Comparison of ENCODE assay signal across 21 mouse cellular contexts in genomic region chr1:170698771-170699170, GRCm38 (mm10). TPM values are rescaled to one million over a fixed set of nuclear protein-coding genes. Genes with fewer than 3 reads are reported as not detected.
A peak's percentile ranks its signal among the peaks of the same experiment; 100 is the strongest.
DNase-seq lines count a peak whose midpoint lies in the region; ATAC-seq and TF ChIP-seq lines count a peak whose summit lies in the region.
"Had no signal": no experiment of that assay in that cellular context is flagged by ENCODE, and none has a peak within 500 bp of the region (broad histone marks: within the 10 kb centered on the region; RNA-seq: fewer than 3 reads in every experiment).

No protein-coding gene starts in this region.

- peaks cover 14% of the 10 kb centered on the region; the same call in 1 of the 2 replicates for H3K4me1 ChIP-seq in forebrain, embryonic 10.5 days
- no peaks in the 10 kb centered on the region for H3K4me1 ChIP-seq in forebrain, embryonic 12.5 days
- H3K4me1 ChIP-seq in limb, embryonic 13.5 days, result peaks cover 44% of the 10 kb centered on the region
- H3K4me1 ChIP-seq in limb, embryonic 10.5 days, result peaks cover 19% of the 10 kb centered on the region
- peaks cover 3% of the 10 kb centered on the region; the same call in 1 of the 2 replicates for H3K4me1 ChIP-seq in lung, postnatal 0 days (ENCODE audit: insufficient read depth, low read depth, low read length)
- no peaks in the 10 kb centered on the region for H3K4me1 ChIP-seq in stomach, postnatal 0 days (replicated peaks; ENCODE audit: control insufficient read depth, insufficient read depth)
- H3K4me1 ChIP-seq: hindbrain, embryonic 12.5 days had no signal

- H3K9ac ChIP-seq in forebrain, embryonic 12.5 days, result no peak overlapping the region
- no peak overlapping the region for H3K9ac ChIP-seq in limb, embryonic 13.5 days
- H3K9ac ChIP-seq in lung, postnatal 0 days (replicated peaks; ENCODE audit: low read depth), result no peak overlapping the region
- no peak overlapping the region for H3K9ac ChIP-seq in stomach, postnatal 0 days (ENCODE audit: low read length)
- H3K9ac ChIP-seq: embryonic facial prominence, embryonic 12.5 days; heart, embryonic 12.5 days; hindbrain, embryonic 12.5 days had no signal

- no peak overlapping the region for H3K4me3 ChIP-seq in forebrain, embryonic 10.5 days
- H3K4me3 ChIP-seq in forebrain, embryonic 12.5 days (replicated peaks), result no peak overlapping the region
- no peak overlapping the region for H3K4me3 ChIP-seq in limb, embryonic 13.5 days
- H3K4me3 ChIP-seq in limb, embryonic 10.5 days, result no peak overlapping the region
- H3K4me3 ChIP-seq in lung, postnatal 0 days (ENCODE audit: low read depth, low read length), result no peak overlapping the region
- H3K4me3 ChIP-seq in stomach, postnatal 0 days (ENCODE audit: low read depth, low read length), result no peak overlapping the region
- H3K4me3 ChIP-seq: embryonic facial prominence, embryonic 12.5 days; heart, adult 2 months; heart, embryonic 12.5 days; hindbrain, embryonic 12.5 days had no signal

- 0 out of 2 replicates have a peak overlapping the region, but pooled peaks have one; percentile 20 for H3K27ac ChIP-seq in forebrain, embryonic 10.5 days
- no peak overlapping the region for H3K27ac ChIP-seq in forebrain, embryonic 12.5 days
- H3K27ac ChIP-seq in limb, embryonic 13.5 days, result peak overlapping the region; percentile 4; the same call in 1 of the 2 replicates
- H3K27ac ChIP-seq in limb, embryonic 10.5 days, result no peak overlapping the region
- peak overlapping the region; percentile 8; the same call in 1 of the 2 replicates for H3K27ac ChIP-seq in lung, postnatal 0 days (ENCODE audit: low read length)
- peak overlapping the region; percentile 65 for H3K27ac ChIP-seq in stomach, postnatal 0 days (replicated peaks)
- H3K27ac ChIP-seq: embryonic facial prominence, embryonic 12.5 days; heart, adult 2 months; hindbrain, embryonic 12.5 days had no signal

- 87% methylated on average over 3 of the region's 3 CpGs for WGBS in forebrain, embryonic 10.5 days
- WGBS in forebrain, embryonic 12.5 days, result 75% methylated on average over 3 of the region's 3 CpGs
- WGBS in limb, embryonic 13.5 days, result 69% methylated on average over 3 of the region's 3 CpGs
- 86% methylated on average over 3 of the region's 3 CpGs for WGBS in limb, embryonic 10.5 days
- 41% methylated on average over 3 of the region's 3 CpGs for WGBS in lung, postnatal 0 days
- WGBS in stomach, postnatal 0 days, result 59% methylated on average over 3 of the region's 3 CpGs

- no peak for TF ChIP-seq CTCF in lung, postnatal 0 days (IDR thresholded peaks at IDR 0.05)
- TF ChIP-seq CTCF in stomach, postnatal 0 days (IDR thresholded peaks at IDR 0.05; ENCODE audit: low read depth), result no peak

- no peaks in the 10 kb centered on the region for H3K36me3 ChIP-seq in forebrain, embryonic 10.5 days (replicated peaks)
- no peaks in the 10 kb centered on the region for H3K36me3 ChIP-seq in forebrain, embryonic 12.5 days (replicated peaks)
- H3K36me3 ChIP-seq in limb, embryonic 13.5 days, result no peaks in the 10 kb centered on the region
- H3K36me3 ChIP-seq in limb, embryonic 10.5 days, result no peaks in the 10 kb centered on the region
- no peaks in the 10 kb centered on the region for H3K36me3 ChIP-seq in lung, postnatal 0 days (ENCODE audit: insufficient read depth, low read length)
- no peaks in the 10 kb centered on the region for H3K36me3 ChIP-seq in stomach, postnatal 0 days (ENCODE audit: control insufficient read depth, insufficient read depth, low read length)
- H3K36me3 ChIP-seq: embryonic facial prominence, embryonic 12.5 days; G1E; heart, embryonic 12.5 days; hindbrain, embryonic 12.5 days had no signal

- DNase-seq in forebrain, embryonic 10.5 days (ENCODE audit: extremely low spot score, low spot score), result no peak
- no peak for DNase-seq in limb, embryonic 10.5 days (ENCODE audit: low spot score)
- DNase-seq in lung, postnatal 0 days (ENCODE audit: low spot score), result peak; percentile 26
- DNase-seq in lung, postnatal 14 days, result no peak
- no peak for DNase-seq in stomach, postnatal 0 days (ENCODE audit: low spot score)
- DNase-seq in testis, postnatal 14 days (ENCODE audit: low spot score), result no peak
- DNase-seq: adrenal gland, postnatal 14 days; B cell, adult 2 months; cerebellum, adult 11-12 months; cerebellum, adult 9-10 months; cerebellum, postnatal 25 days; heart, adult 2 months had no signal

- H3K27me3 ChIP-seq in forebrain, embryonic 10.5 days (ENCODE audit: poor library complexity, severe bottlenecking), result no peaks in the 10 kb centered on the region
- H3K27me3 ChIP-seq in forebrain, embryonic 12.5 days, result no peaks in the 10 kb centered on the region
- no peaks in the 10 kb centered on the region for H3K27me3 ChIP-seq in limb, embryonic 13.5 days
- no peaks in the 10 kb centered on the region for H3K27me3 ChIP-seq in limb, embryonic 10.5 days (ENCODE audit: low read depth, poor library complexity, severe bottlenecking)
- H3K27me3 ChIP-seq in lung, postnatal 0 days (replicated peaks; ENCODE audit: insufficient read depth, low read length), result no peaks in the 10 kb centered on the region
- H3K27me3 ChIP-seq in stomach, postnatal 0 days (ENCODE audit: control insufficient read depth, insufficient read depth, low read length), result no peaks in the 10 kb centered on the region
- H3K27me3 ChIP-seq: embryonic facial prominence, embryonic 12.5 days; heart, embryonic 12.5 days; hindbrain, embryonic 12.5 days had no signal

- no peak for ATAC-seq in forebrain, embryonic 12.5 days (ENCODE audit: low FRiP score)
- no peak for ATAC-seq in limb, embryonic 13.5 days (ENCODE audit: low FRiP score, low read depth)
- ATAC-seq in lung, postnatal 0 days, result peak; percentile 3; the same call in 1 of the 2 replicates
- no peak for ATAC-seq in stomach, postnatal 0 days (ENCODE audit: low FRiP score, low TSS enrichment)
- ATAC-seq: CD4-positive, CD25-positive, alpha-beta regulatory T cell, adult 4 months; forebrain, embryonic 14.5 days; hindbrain, embryonic 16.5 days had no signal

- H3K4me2 ChIP-seq in forebrain, embryonic 12.5 days, result no peak overlapping the region
- H3K4me2 ChIP-seq in limb, embryonic 13.5 days (replicated peaks), result no peak overlapping the region
- no peak overlapping the region for H3K4me2 ChIP-seq in lung, postnatal 0 days (replicated peaks; ENCODE audit: low read depth, low read length)
- H3K4me2 ChIP-seq in stomach, postnatal 0 days (replicated peaks; ENCODE audit: low read depth), result no peak overlapping the region
- H3K4me2 ChIP-seq: embryonic facial prominence, embryonic 12.5 days; heart, embryonic 12.5 days; hindbrain, embryonic 12.5 days had no signal

- TF ChIP-seq EP300 in lung, postnatal 0 days (IDR thresholded peaks at IDR 0.05), result no peak
- no peak for TF ChIP-seq EP300 in stomach, postnatal 0 days (optimal IDR thresholded peaks at IDR 0.05)

- no peaks in the 10 kb centered on the region for H3K9me3 ChIP-seq in forebrain, embryonic 10.5 days
- no peaks in the 10 kb centered on the region for H3K9me3 ChIP-seq in forebrain, embryonic 12.5 days
- H3K9me3 ChIP-seq in limb, embryonic 13.5 days, result no peaks in the 10 kb centered on the region
- H3K9me3 ChIP-seq in limb, embryonic 10.5 days (replicated peaks), result no peaks in the 10 kb centered on the region
- no peaks in the 10 kb centered on the region for H3K9me3 ChIP-seq in lung, postnatal 0 days (ENCODE audit: low read length)
- H3K9me3 ChIP-seq in stomach, postnatal 0 days (ENCODE audit: control insufficient read depth, low read length), result no peaks in the 10 kb centered on the region
- H3K9me3 ChIP-seq: embryonic facial prominence, embryonic 12.5 days; G1E; heart, embryonic 12.5 days; hindbrain, embryonic 12.5 days had no signal

RNA-seq across cellular contexts. Expression of gene Olfml2b, which starts 54.4 kb away (rescaled TPM):
- 4.1 and 5.3 TPM in 2 replicates for polyA plus RNA-seq in forebrain, embryonic 10.5 days (2016; fragmentation: Nextera tagmentation; extraction: Ambion mirVana)
- polyA plus RNA-seq in forebrain, embryonic 12.5 days (2016; fragmentation: Nextera tagmentation; extraction: Ambion mirVana), result 6.1 and 6.5 TPM in 2 replicates
- 43.3 and 49.2 TPM in 2 replicates for polyA plus RNA-seq in limb, embryonic 13.5 days (2015; fragmentation: Nextera tagmentation; extraction: Ambion mirVana)
- polyA plus RNA-seq in limb, embryonic 10.5 days (2016; fragmentation: Nextera tagmentation; extraction: Ambion mirVana), result 5.3 and 8.1 TPM in 2 replicates
- 23.3 and 26.0 TPM in 2 replicates for polyA plus RNA-seq in lung, postnatal 0 days (2015; fragmentation: Nextera tagmentation; extraction: Ambion mirVana)
- 31.8 and 33.6 TPM in 2 replicates for polyA plus RNA-seq in stomach, postnatal 0 days (2015; fragmentation: Nextera tagmentation; extraction: Ambion mirVana)
- polyA plus RNA-seq: CD4-positive, CD25-positive, alpha-beta regulatory T cell, adult 4 months; G1E had no signal

Comparison
In these comparisons a context has a peak if more than half of its experiments do, and no peak if none do; other contexts are left out.
1. H3K27ac ChIP-seq: peak in forebrain, embryonic 10.5 days (single experiment), limb, embryonic 13.5 days (single experiment), lung, postnatal 0 days (single experiment) and stomach, postnatal 0 days (single experiment); none in forebrain, embryonic 12.5 days (single experiment) and limb, embryonic 10.5 days (single experiment).